Mouse (Mus musculus) monocyte, adult 5-6 weeks (primary cell): ENCODE results near the gene Zmiz1. TPM values are rescaled to one million over a fixed set of nuclear protein-coding genes. Genes with fewer than 3 reads are reported as not detected.

Experiments
- ATAC-seq: fragments of 153-309, 156-312 bp; replicated peaks from 2 replicates; pipeline ENCODE4 v1.8.0; 2017; ENCODE audit warnings: mild to moderate bottlenecking; ENCODE audit not compliant: low TSS enrichment, insufficient number of reproducible peaks, severe bottlenecking, poor library complexity, low FRiP score
- total RNA-seq: library from RNA; stranded (forward); fragments of 200-1000, 200-491, 200-594 nt; gene quantifications from 3 replicates; pipeline ENCODE4 v1.2.3, GENCODE M21; 2017

Zmiz1 gene
- total RNA-seq = 18.2 to 63.6 TPM (median 22.9 TPM) in 3 replicates

- peak; percentile 24; the same call in 1 of the 2 replicates for ATAC-seq
Observed at GRCm38 (mm10) chr14:25459016-25459393, at the start of gene Zmiz1. Zmiz1 (plus strand) TSS chr14:25459185.

- ATAC-seq = no peak
Observed at GRCm38 (mm10) chr14:25411848-25412527, 47.0 kb upstream of the Zmiz1 start.

- no peak for ATAC-seq
Observed at GRCm38 (mm10) chr14:25412811-25413210, 46.2 kb upstream of the Zmiz1 start.

GRCm38 (mm10) chr14:25413510-25413909 is 45.5 kb upstream of the Zmiz1 start:
- ATAC-seq = no peak

GRCm38 (mm10) chr14:25414115-25414514 is 44.9 kb upstream of the Zmiz1 start:
- no peak for ATAC-seq

GRCm38 (mm10) chr14:25420001-25420690 is 38.8 kb upstream of the Zmiz1 start:
- no peak for ATAC-seq

- no peak for ATAC-seq
Observed at GRCm38 (mm10) chr14:25420987-25421386, 38.0 kb upstream of the Zmiz1 start.

GRCm38 (mm10) chr14:25421596-25422001 is 37.4 kb upstream of the Zmiz1 start:
- ATAC-seq = peak; percentile 45; the same call in 1 of the 2 replicates

- ATAC-seq = no peak
Observed at GRCm38 (mm10) chr14:25422946-25423345, 36.0 kb upstream of the Zmiz1 start.

- no peak for ATAC-seq
Observed at GRCm38 (mm10) chr14:25423721-25424443, 35.1 kb upstream of the Zmiz1 start.

- ATAC-seq = no peak
Observed at GRCm38 (mm10) chr14:25438255-25438654, 20.7 kb upstream of the Zmiz1 start.

- no peak for ATAC-seq
Observed at GRCm38 (mm10) chr14:25440116-25440515, 18.9 kb upstream of the Zmiz1 start.

- no peak for ATAC-seq
Observed at GRCm38 (mm10) chr14:25440777-25441176, 18.2 kb upstream of the Zmiz1 start.

GRCm38 (mm10) chr14:25441469-25441868 is 17.5 kb upstream of the Zmiz1 start:
- no peak for ATAC-seq

- no peak for ATAC-seq
Observed at GRCm38 (mm10) chr14:25442676-25443075, 16.3 kb upstream of the Zmiz1 start.

- no peak for ATAC-seq
Observed at GRCm38 (mm10) chr14:25447136-25447775, 11.7 kb upstream of the Zmiz1 start.

- ATAC-seq = no peak
Observed at GRCm38 (mm10) chr14:25448471-25448870, 10.5 kb upstream of the Zmiz1 start.

GRCm38 (mm10) chr14:25451099-25451667 is 7.8 kb upstream of the Zmiz1 start:
- ATAC-seq = no peak
